Comparison of ENCODE assay signal across 18 mouse cellular contexts in the genomic region with DNA sequence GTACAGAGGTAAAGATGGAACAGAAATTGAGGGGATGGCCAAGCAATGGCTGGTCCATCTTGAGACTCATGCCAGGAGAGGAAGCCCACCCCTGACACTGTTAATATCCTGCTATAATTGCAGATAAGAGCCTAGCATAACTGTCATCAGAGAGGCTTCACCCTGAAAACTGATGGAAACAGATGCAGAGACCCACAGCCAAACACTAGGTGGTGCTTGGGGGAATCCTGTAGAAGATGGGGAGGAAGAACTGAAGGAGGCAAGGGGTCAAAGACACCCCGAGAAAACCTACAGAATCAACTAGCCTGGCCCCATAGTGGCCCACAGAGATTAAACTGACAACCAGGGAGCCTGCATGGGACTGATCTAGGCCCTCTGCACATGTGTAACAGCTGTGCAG. TPM values are rescaled to one million over a fixed set of nuclear protein-coding genes. Genes with fewer than 3 reads are reported as not detected.
DNase-seq lines count a peak whose midpoint lies in the region; ATAC-seq lines count a peak whose summit lies in the region.
"Had no signal": no experiment of that assay in that cellular context is flagged by ENCODE, and none has a peak within 500 bp of the region (broad histone marks: within the 10 kb centered on the region; RNA-seq: fewer than 3 reads in every experiment).

No protein-coding gene starts in this region.

- ATAC-seq in CD4-positive, CD25-positive, alpha-beta regulatory T cell, adult 4 months: no peak
- ATAC-seq: forebrain, embryonic 13.5 days; forebrain, embryonic 16.5 days; Patski had no signal

- DNase-seq in CD4-positive, CD25-positive, alpha-beta regulatory T cell, adult 2 months (ENCODE audit: low read depth, low spot score): peak; percentile 51
- peak; percentile 30 for DNase-seq in thymus, postnatal 4 days
- no peak for DNase-seq in thymus, postnatal 14 days
- peak; percentile 51 for DNase-seq in naive thymus-derived CD4-positive, alpha-beta T cell, adult 2 months (ENCODE audit: low read depth)
- DNase-seq in adrenal gland, postnatal 25 days: no peak
- DNase-seq: adrenal gland, adult 2 months; adrenal gland, postnatal 10 days; adrenal gland, postnatal 36 days; B cell, adult 2 months; cerebellum, adult 11-12 months; cerebellum, adult 2 months; cerebellum, adult 9-10 months; cerebellum, postnatal 10 days; cerebellum, postnatal 25 days had no signal

RNA-seq across cellular contexts. Expression of a gene that starts 33.5 kb away (rescaled TPM):
- polyA plus RNA-seq in CD4-positive, CD25-positive, alpha-beta regulatory T cell, adult 4 months (2017; shearing (Covaris generic)): 10 to 100 TPM; 27.6 to 39.6 TPM
- total RNA-seq in adrenal gland, postnatal 25 days (2021): 63.0 and 63.5 TPM in 2 replicates

Comparison
In these comparisons a context has a peak if more than half of its experiments do, and no peak if none do; other contexts are left out.
1. DNase-seq: peak in CD4-positive, CD25-positive, alpha-beta regulatory T cell, adult 2 months (single experiment), thymus, postnatal 4 days (single experiment) and naive thymus-derived CD4-positive, alpha-beta T cell, adult 2 months (single experiment); none in thymus, postnatal 14 days (single experiment) and adrenal gland, postnatal 25 days (single experiment).